Mouse (Mus musculus): ENCODE results near the gene Ptpn1.

DNA sequence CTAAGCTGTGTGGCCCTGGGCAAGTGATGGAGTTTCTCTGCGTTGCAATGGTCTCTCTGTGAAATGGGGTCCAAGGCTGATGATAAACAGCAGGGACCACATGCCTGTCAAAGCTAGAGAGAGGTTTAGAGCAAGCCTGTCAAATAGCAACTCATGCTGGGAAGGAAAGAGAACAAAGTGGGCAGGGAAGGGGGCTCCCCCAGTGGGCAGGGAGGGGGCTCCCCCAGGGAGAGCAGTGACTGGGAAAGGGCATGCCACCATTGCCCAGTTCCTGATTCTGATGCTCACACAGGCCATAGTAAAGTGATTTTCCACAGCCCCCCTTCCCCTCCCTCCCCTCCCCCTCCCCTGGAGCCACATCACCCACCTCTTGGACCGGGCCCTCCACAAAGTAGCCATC, 71.0 kb downstream of the Ptpn1 start:
- TF ChIP-seq CTCF (IDR thresholded peaks at IDR 0.05; ENCODE audit: borderline replicate concordance, extremely low read depth, insufficient read depth, insufficient read length) (no peak), POLR2A (IDR thresholded peaks at IDR 0.05; ENCODE audit: borderline replicate concordance, extremely low read depth, insufficient read depth, insufficient read length, poor library complexity, severe bottlenecking) (no peak)
